Mouse (Mus musculus) thymus, adult 2 months (tissue): ENCODE measurements at regions not wholly inside any gene's neighbourhood (a gene's known extent, or its start where the extent isn't known, plus 50 kb on each side); places are given as distances from the start of the nearest gene placed in this dataset.

Source experiments
- DNase-seq: peaks from one replicate; pipeline ENCODE4 v3.0.0; 2021
- H3K27ac ChIP-seq: fragments of 200-500 bp; 2 replicates; pipeline ENCODE4 v1.5.1; 2012; ENCODE audit warnings: low read length, control low read depth; ENCODE audit not compliant: control insufficient read depth, insufficient read depth
- H3K27me3 ChIP-seq: fragments of 200-500 bp; 2 replicates; pipeline ENCODE4 v1.6.1; 2012; ENCODE audit warnings: mild to moderate bottlenecking, low read length, moderate library complexity, mixed read lengths; ENCODE audit not compliant: control insufficient read depth, insufficient read depth
- H3K36me3 ChIP-seq: fragments of 200-500 bp; 2 replicates; pipeline ENCODE4 v1.6.1; 2012; ENCODE audit warnings: mild to moderate bottlenecking, low read length, moderate library complexity; ENCODE audit not compliant: control insufficient read depth, insufficient read depth
- H3K4me1 ChIP-seq: fragments of 200-500 bp; replicated peaks from 2 replicates; pipeline ENCODE4 v1.6.1; 2012; ENCODE audit warnings: low read length; ENCODE audit not compliant: control insufficient read depth, insufficient read depth
- H3K4me3 ChIP-seq: fragments of 200-500 bp; 2 replicates; pipeline ENCODE4 v1.5.1; 2012; ENCODE audit warnings: mild to moderate bottlenecking, low read length, control low read depth, moderate library complexity; ENCODE audit not compliant: control insufficient read depth, insufficient read depth
- CTCF ChIP-seq: fragments of 200-500 bp; IDR thresholded peaks from 2 replicates; pipeline ENCODE4 v1.5.1; 2012; ENCODE audit warnings: mild to moderate bottlenecking, control low read depth, low read length, moderate library complexity, borderline replicate concordance; ENCODE audit not compliant: control insufficient read depth, poor library complexity, insufficient read depth; ENCODE audit errors: extremely low read depth
- POLR2A ChIP-seq: fragments of 200-500 bp; IDR thresholded peaks from 2 replicates; pipeline ENCODE4 v1.6.1; 2012; ENCODE audit warnings: mild to moderate bottlenecking, low read length, control low read depth, moderate library complexity; ENCODE audit not compliant: control insufficient read depth, poor library complexity, insufficient read depth; ENCODE audit errors: extremely low read depth
- WGBS: fragments of 180-500 bp; shearing (Covaris S2); methylation state at CpG from one replicate; pipeline ENCODE4 v1.1.7; 2018; 5-methylcytosine and 5-hydroxymethylcytosine counted together

DNA sequence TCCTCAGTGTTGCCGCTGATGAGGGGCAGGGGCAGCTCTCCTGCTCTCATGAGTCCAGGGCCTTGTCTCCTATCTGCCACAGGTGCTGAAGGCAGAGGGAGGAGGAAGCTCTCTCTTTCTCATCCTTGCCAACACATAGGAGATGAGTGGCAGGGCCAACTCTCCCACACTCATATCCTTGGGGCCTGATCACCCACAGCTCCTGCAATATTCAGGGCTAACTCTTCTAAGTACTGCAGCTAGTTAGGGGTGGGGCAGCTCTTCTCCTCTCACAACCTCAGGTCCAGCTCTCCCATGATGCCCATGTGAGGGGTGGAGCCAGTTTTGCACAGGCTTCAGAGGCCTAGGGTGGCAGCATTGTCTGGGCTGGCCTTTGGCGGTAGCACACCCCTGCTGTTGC, 77.3 kb upstream of the Gm5148 start:
- no peaks in the 10 kb centered on the region for H3K27me3 ChIP-seq
- H3K4me1 ChIP-seq, result peaks cover 37% of the 10 kb centered on the region
- no peaks in the 10 kb centered on the region for H3K36me3 ChIP-seq
- TF ChIP-seq CTCF (no peak), POLR2A (no peak)
- WGBS, result 96% methylated on average over 2 of the region's 2 CpGs
- no peak for DNase-seq
- H3K4me3 ChIP-seq, result no peak overlapping the region
- no peak overlapping the region for H3K27ac ChIP-seq

DNA sequence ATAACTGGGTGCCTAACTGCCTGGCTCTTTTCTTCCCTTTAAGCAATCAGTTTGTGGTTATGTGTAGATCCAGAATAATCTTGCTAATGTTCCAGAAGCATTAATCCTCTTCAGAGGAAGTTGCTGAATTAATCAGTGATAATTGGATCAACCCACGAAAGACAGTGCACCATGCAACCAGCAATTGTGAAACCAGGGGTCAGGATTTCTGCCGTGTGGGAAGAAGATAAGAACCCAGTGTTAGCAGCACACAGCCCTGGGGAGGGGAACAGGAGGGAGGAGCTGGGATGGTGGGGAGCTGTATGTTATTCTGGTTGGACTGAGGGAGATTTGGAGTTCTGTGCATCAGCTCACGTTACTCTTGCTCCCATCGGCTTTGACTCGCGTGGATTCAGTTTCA, 75.5 kb upstream of the Gm5148 start:
- Histone ChIP-seq H3K27ac (no peak overlapping the region), H3K27me3 (no peaks in the 10 kb centered on the region), H3K4me3 (no peak overlapping the region), H3K4me1 (peaks cover 32% of the 10 kb centered on the region), H3K36me3 (no peaks in the 10 kb centered on the region)
- TF ChIP-seq POLR2A (no peak), CTCF (no peak)
- 92% methylated on average over 6 of the region's 6 CpGs for WGBS
- DNase-seq, result no peak

DNA sequence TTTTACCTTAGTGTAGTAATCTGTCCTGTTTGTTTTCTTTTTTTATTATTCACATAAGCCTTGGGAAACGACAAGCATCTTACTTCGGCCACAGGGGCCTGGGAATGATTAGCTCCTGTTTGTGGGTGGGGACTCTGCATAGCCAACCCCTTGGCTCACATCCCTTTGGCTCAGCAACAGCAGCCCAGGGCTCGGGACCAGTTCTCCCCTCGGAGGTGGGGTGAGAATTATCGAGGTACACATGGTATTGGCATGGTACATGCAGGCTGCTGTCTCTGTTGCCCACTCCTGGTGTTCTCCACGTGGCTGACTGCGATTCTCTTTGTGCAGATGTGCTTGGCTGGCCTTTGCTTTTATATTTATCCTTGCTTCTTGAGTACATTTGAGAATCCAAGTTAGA, 65.4 kb upstream of the Gm5148 start:
- H3K27me3 ChIP-seq, result no peaks in the 10 kb centered on the region
- WGBS, result 93% methylated on average over 7 of the region's 7 CpGs
- no peak overlapping the region for H3K27ac ChIP-seq
- no peaks in the 10 kb centered on the region for H3K36me3 ChIP-seq
- peaks cover 12% of the 10 kb centered on the region for H3K4me1 ChIP-seq
- DNase-seq, result no peak
- no peak for TF ChIP-seq CTCF
- no peak for TF ChIP-seq POLR2A
- H3K4me3 ChIP-seq, result no peak overlapping the region

DNA sequence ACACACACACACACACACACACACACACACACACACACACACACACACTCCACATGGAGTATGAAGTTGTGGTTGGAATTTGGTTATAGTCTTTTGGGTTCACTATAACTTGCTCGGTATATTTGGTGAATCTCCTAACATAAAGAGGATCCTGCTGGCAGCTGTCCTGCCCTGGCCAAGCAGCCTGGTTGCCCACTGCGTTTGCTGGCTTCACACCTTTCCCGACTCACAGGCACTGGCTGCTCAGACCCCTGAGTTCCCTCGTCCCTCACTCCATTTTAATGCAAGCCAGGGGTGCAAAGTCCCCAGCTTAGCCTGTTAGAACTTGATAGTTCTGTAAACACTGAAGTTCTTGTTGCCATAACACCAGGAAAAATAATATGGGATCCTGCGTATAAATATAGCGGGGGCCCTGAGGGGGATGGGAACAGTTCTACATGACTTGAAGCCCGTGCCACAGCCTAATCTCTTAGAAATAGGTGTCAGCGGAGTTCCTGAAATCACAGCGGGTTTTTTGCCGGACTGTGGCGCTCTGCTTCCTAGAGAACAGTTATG, 64.9 kb upstream of the Gm5148 start:
- peaks cover 12% of the 10 kb centered on the region for H3K4me1 ChIP-seq
- 94% methylated on average over 11 of the region's 11 CpGs for WGBS
- TF ChIP-seq POLR2A (no peak), CTCF (no peak)
- no peaks in the 10 kb centered on the region for H3K36me3 ChIP-seq
- no peak for DNase-seq
- H3K27me3 ChIP-seq, result no peaks in the 10 kb centered on the region
- no peak overlapping the region for H3K4me3 ChIP-seq
- H3K27ac ChIP-seq, result no peak overlapping the region

DNA sequence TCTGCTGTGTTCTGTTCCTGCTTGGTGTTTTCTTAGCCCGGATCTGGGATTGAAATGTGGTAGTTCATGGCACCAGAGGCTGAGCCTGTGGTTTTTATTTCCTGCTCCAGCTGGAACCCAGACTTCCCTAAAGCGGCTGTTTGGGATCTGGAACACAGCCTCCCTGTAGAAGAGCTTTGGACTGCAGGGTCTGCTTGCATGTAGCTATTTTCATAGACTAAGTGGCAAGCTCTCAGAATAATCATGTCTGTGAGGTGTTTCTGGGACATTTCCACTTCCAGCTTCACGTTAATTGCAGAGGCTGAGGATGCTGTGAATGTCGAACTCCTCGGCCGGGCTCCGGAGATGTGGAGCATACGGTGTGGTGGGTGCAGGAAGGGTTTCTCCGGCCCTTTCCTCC, 64.1 kb upstream of the Gm5148 start:
- WGBS, result 63% methylated on average over 9 of the region's 9 CpGs
- no peak overlapping the region for H3K27ac ChIP-seq

DNA sequence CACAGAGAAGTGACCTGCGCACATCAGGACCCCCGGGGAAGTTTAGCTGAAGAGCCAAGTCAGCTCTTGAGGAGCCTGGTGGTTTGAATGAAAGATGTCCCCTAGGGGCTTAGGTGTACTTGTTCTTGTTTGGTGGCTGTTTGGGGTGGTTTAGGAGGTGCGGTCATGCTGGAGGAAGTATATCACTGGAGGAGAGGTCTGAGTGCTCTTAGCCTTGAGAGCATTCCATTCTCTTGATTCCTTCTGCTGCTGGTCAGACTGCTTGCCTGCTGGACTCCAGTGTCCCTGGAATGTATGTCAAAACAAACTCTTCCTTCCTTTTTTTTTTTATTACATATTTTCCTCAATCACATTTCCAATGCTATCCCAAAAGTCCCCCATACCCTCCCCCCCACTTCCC, 62.5 kb upstream of the Gm5148 start:
- Histone ChIP-seq H3K27ac (no peak overlapping the region), H3K4me1 (peaks cover 12% of the 10 kb centered on the region), H3K4me3 (no peak overlapping the region), H3K36me3 (no peaks in the 10 kb centered on the region), H3K27me3 (no peaks in the 10 kb centered on the region)
- DNase-seq, result no peak
- WGBS, result 93% methylated on average over 3 of the region's 3 CpGs
- no peak for TF ChIP-seq CTCF
- TF ChIP-seq POLR2A, result no peak

More for the DNA sequence above, 64.1 kb upstream of the Gm5148 start:
- Histone ChIP-seq H3K36me3 (no peaks in the 10 kb centered on the region), H3K4me3 (no peak overlapping the region), H3K4me1 (peaks cover 12% of the 10 kb centered on the region), H3K27me3 (no peaks in the 10 kb centered on the region)
- DNase-seq, result no peak
- TF ChIP-seq CTCF (no peak), POLR2A (no peak)

DNA sequence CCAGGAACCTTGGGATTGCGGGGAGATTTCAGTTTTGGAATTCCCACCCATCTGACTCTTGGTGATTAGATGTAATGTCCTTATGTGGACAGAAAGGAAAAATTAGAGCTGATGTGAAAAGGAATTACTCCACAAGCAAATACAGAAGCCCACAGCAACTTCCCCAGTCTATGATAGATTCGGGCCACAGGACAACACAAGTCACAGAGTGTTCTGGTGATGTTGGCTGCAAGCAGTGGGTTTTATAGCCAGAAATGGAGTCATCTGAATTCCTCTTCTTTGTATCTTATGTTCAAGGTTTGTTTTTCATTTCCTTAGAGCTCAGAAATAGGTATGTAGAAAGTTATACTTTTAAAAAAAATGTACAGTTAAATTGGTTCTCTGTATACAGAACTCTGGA, 56.8 kb upstream of the Gm5148 start:
- Histone ChIP-seq H3K27ac (no peak overlapping the region), H3K27me3 (no peaks in the 10 kb centered on the region), H3K4me3 (no peak overlapping the region), H3K4me1 (no peaks in the 10 kb centered on the region), H3K36me3 (no peaks in the 10 kb centered on the region)
- TF ChIP-seq CTCF (no peak), POLR2A (no peak)
- DNase-seq, result no peak
- 95% methylated on average over 2 of the region's 2 CpGs for WGBS
